Mouse (Mus musculus) erythroblast, embryonic 14.5 days (primary cell): ENCODE measurements around the gene Selenbp1.

Source experiments
- GATA1 ChIP-seq: IDR thresholded peaks from 2 replicates; pipeline ENCODE4 v1.6.1; 2012; ENCODE audit warnings: low read length, inconsistent platforms, mixed read lengths
- TAL1 ChIP-seq: IDR thresholded peaks from 3 replicates; pipeline ENCODE4 v1.6.1; 2012; ENCODE audit warnings: low read length, inconsistent platforms, mixed read lengths

DNA sequence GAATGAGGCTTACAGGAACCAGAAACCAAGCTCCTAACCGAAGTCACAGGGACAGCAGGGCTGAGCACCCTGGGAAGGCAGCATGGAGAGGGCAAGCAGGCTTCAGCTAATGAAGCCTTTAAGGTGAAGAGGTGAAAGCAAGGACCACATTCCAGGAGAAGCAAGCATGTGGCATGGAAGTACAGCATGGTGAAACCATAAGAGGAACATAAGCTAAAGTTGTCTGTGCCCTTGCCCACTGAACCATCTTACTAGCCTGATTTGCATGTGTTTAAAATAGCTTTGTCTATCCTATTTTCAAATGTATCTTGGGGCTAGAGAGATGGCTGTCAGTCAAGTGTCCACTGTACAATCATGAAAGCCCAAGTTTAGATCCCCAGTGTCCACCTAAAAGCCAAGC lies 33.0 kb downstream of the Selenbp1 start:
- no peak for TF ChIP-seq GATA1
- TF ChIP-seq TAL1, result no peak
